Mouse (Mus musculus) megakaryocyte, embryonic 14.5 days (primary cell): Measurements from ENCODE around the gene Khsrp.

Experiments used
- FLI1 ChIP-seq: IDR thresholded peaks from 2 replicates; pipeline ENCODE4 v1.6.1; 2012; ENCODE audit warnings: low read length, inconsistent platforms, mixed read lengths
- GATA1 ChIP-seq: IDR thresholded peaks from 3 replicates; pipeline ENCODE4 v1.6.1; 2012; ENCODE audit warnings: mixed read lengths, low read length, inconsistent platforms, borderline replicate concordance

- TF ChIP-seq GATA1 = no peak
- TF ChIP-seq FLI1 = no peak
These were observed 57.2 kb downstream of the Khsrp start for GRCm38 (mm10) chr17:56973956-56974707.
